Mouse (Mus musculus): ENCODE data around the gene Gm9918. TPM values are rescaled to one million over a fixed set of nuclear protein-coding genes. Genes with fewer than 3 reads are reported as not detected.

Gm9918 gene
- polyA plus RNA-seq, 1 experiment from 2014 or later: 1.1 TPM

- H3K27ac ChIP-seq: peak overlapping the region; percentile 99
- no peaks in the 10 kb centered on the region for H3K9me3 ChIP-seq
- no peaks in the 10 kb centered on the region for H3K27me3 ChIP-seq
- H3K9ac ChIP-seq: peak overlapping the region; percentile 33
- ATAC-seq (ENCODE audit: insufficient number of reproducible peaks, insufficient read depth, low FRiP score, low TSS enrichment): no peak; the same call in 1 of the 2 replicates
- H3K4me2 ChIP-seq (replicated peaks): peak overlapping the region; percentile 84
- peaks cover 55% of the 10 kb centered on the region for H3K4me1 ChIP-seq
- H3K36me3 ChIP-seq: 0 out of 2 replicates have a peak, but pooled peaks cover 2% of the 10 kb centered on the region
- H3K4me3 ChIP-seq: peak overlapping the region; percentile 73
- 4% methylated on average over 10 of the region's 11 CpGs for WGBS
These were observed 11.6 kb upstream of the Gm9918 start for GRCm38 (mm10) chr15:102258581-102259253.

- Histone ChIP-seq H3K9ac (no peak overlapping the region), H3K4me3 (no peak overlapping the region), H3K4me2 (replicated peaks) (no peak overlapping the region), H3K36me3 (no peaks in the 10 kb centered on the region), H3K4me1 (peaks cover 36% of the 10 kb centered on the region), H3K9me3 (no peaks in the 10 kb centered on the region), H3K27me3 (no peaks in the 10 kb centered on the region), H3K27ac (peak overlapping the region; percentile 48)
- peak; percentile 61; the same call in 1 of the 2 replicates for ATAC-seq (ENCODE audit: insufficient number of reproducible peaks, insufficient read depth, low FRiP score, low TSS enrichment)
- WGBS: 37% methylated on average over 7 of the region's 7 CpGs
These were observed 7.8 kb upstream of the Gm9918 start for GRCm38 (mm10) chr15:102262582-102262981.

- Histone ChIP-seq H3K9ac (no peak overlapping the region), H3K27ac (peak overlapping the region; percentile 48), H3K4me2 (replicated peaks) (no peak overlapping the region), H3K36me3 (no peaks in the 10 kb centered on the region), H3K4me1 (peaks cover 32% of the 10 kb centered on the region), H3K4me3 (no peak overlapping the region), H3K27me3 (no peaks in the 10 kb centered on the region), H3K9me3 (no peaks in the 10 kb centered on the region)
- 83% methylated on average over 2 of the region's 2 CpGs for WGBS
- no peak for ATAC-seq (ENCODE audit: insufficient number of reproducible peaks, insufficient read depth, low FRiP score, low TSS enrichment)
These were observed 7.3 kb upstream of the Gm9918 start for GRCm38 (mm10) chr15:102263037-102263436.

- Histone ChIP-seq H3K27me3 (no peaks in the 10 kb centered on the region), H3K4me2 (replicated peaks) (no peak overlapping the region), H3K4me3 (no peak overlapping the region), H3K27ac (no peak overlapping the region), H3K9ac (no peak overlapping the region), H3K9me3 (no peaks in the 10 kb centered on the region), H3K36me3 (no peaks in the 10 kb centered on the region), H3K4me1 (peaks cover 21% of the 10 kb centered on the region)
- WGBS: 89% methylated on average over 5 of the region's 5 CpGs
- ATAC-seq (ENCODE audit: insufficient number of reproducible peaks, insufficient read depth, low FRiP score, low TSS enrichment): no peak
These were observed 4.8 kb upstream of the Gm9918 start for GRCm38 (mm10) chr15:102265548-102265947.

GRCm38 (mm10) chr15:102271441-102271840 is 1.1 kb downstream of the Gm9918 start:
- peak overlapping the region; percentile 37; the same call in 1 of the 2 replicates for H3K27ac ChIP-seq
- no peaks in the 10 kb centered on the region for H3K27me3 ChIP-seq
- ATAC-seq (ENCODE audit: insufficient number of reproducible peaks, insufficient read depth, low FRiP score, low TSS enrichment): no peak
- H3K4me3 ChIP-seq: no peak overlapping the region
- peaks cover 20% of the 10 kb centered on the region for H3K4me1 ChIP-seq
- no peak overlapping the region for H3K9ac ChIP-seq
- WGBS: 34% methylated on average over 3 of the region's 3 CpGs
- peak overlapping the region; percentile 55 for H3K4me2 ChIP-seq (replicated peaks)
- H3K9me3 ChIP-seq: no peaks in the 10 kb centered on the region
- H3K36me3 ChIP-seq: no peaks in the 10 kb centered on the region

GRCm38 (mm10) chr15:102273982-102274716 is 3.8 kb downstream of the Gm9918 start:
- ATAC-seq (ENCODE audit: insufficient number of reproducible peaks, insufficient read depth, low FRiP score, low TSS enrichment): no peak
- Histone ChIP-seq H3K9ac (no peak overlapping the region), H3K4me2 (replicated peaks) (no peak overlapping the region), H3K36me3 (no peaks in the 10 kb centered on the region), H3K9me3 (no peaks in the 10 kb centered on the region), H3K4me3 (no peak overlapping the region), H3K27ac (no peak overlapping the region), H3K27me3 (no peaks in the 10 kb centered on the region), H3K4me1 (peaks cover 20% of the 10 kb centered on the region)
- WGBS: 73% methylated on average over 6 of the region's 6 CpGs

- H3K27ac ChIP-seq: peak overlapping the region; percentile 80
- peak overlapping the region; percentile 75 for H3K4me3 ChIP-seq
- no peak; the same call in 1 of the 2 replicates for ATAC-seq (ENCODE audit: insufficient number of reproducible peaks, insufficient read depth, low FRiP score, low TSS enrichment)
- no peaks in the 10 kb centered on the region for H3K9me3 ChIP-seq
- peak overlapping the region; percentile 70 for H3K4me2 ChIP-seq (replicated peaks)
- peaks cover 20% of the 10 kb centered on the region for H3K36me3 ChIP-seq
- no peaks in the 10 kb centered on the region for H3K27me3 ChIP-seq
- whole genome bisulfite sequencing: 28% methylated on average over 7 of the region's 7 CpGs
- H3K9ac ChIP-seq: peak overlapping the region; percentile 66
- peaks cover 9% of the 10 kb centered on the region for H3K4me1 ChIP-seq
These were observed 8.3 kb downstream of the Gm9918 start for GRCm38 (mm10) chr15:102278726-102279091.

GRCm38 (mm10) chr15:102279092-102279782 is 8.9 kb downstream of the Gm9918 start, which contains the start of gene Mfsd5:
Gene Mfsd5 (plus strand): TSS chr15:102279454.
- Histone ChIP-seq H3K9me3 (no peaks in the 10 kb centered on the region), H3K9ac (peak within 1 kb of the TSS; percentile 74), H3K4me1 (peaks cover 9% of the 10 kb centered on the region), H3K27me3 (no peaks in the 10 kb centered on the region), H3K36me3 (peaks cover 20% of the 10 kb centered on the region), H3K4me2 (replicated peaks) (peak within 1 kb of the TSS; percentile 70), H3K27ac (peak within 1 kb of the TSS; percentile 80), H3K4me3 (peak within 1 kb of the TSS; percentile 75)
- 1% methylated on average over 65 of the region's 65 CpGs for WGBS
- peak; percentile 93 for ATAC-seq (ENCODE audit: insufficient number of reproducible peaks, insufficient read depth, low FRiP score, low TSS enrichment)

- H3K4me1 ChIP-seq: peaks cover 9% of the 10 kb centered on the region
- peak overlapping the region; percentile 70 for H3K4me2 ChIP-seq (replicated peaks)
- peak overlapping the region; percentile 74 for H3K9ac ChIP-seq
- peak overlapping the region; percentile 80 for H3K27ac ChIP-seq
- H3K36me3 ChIP-seq: peaks cover 20% of the 10 kb centered on the region
- no peaks in the 10 kb centered on the region for H3K27me3 ChIP-seq
- peak overlapping the region; percentile 75 for H3K4me3 ChIP-seq
- no peaks in the 10 kb centered on the region for H3K9me3 ChIP-seq
- peak; percentile 5; the same call in 1 of the 2 replicates for ATAC-seq (ENCODE audit: insufficient number of reproducible peaks, insufficient read depth, low FRiP score, low TSS enrichment)
- WGBS: 28% methylated on average over 13 of the region's 13 CpGs
These were observed 9.6 kb downstream of the Gm9918 start for GRCm38 (mm10) chr15:102279783-102280520.

- no peak overlapping the region; the same call in 1 of the 2 replicates for H3K9ac ChIP-seq
- peak overlapping the region; percentile 80; the same call in 1 of the 2 replicates for H3K27ac ChIP-seq
- H3K36me3 ChIP-seq: peaks cover 20% of the 10 kb centered on the region
- no peaks in the 10 kb centered on the region for H3K27me3 ChIP-seq
- H3K9me3 ChIP-seq: no peaks in the 10 kb centered on the region
- H3K4me2 ChIP-seq (replicated peaks): peak overlapping the region; percentile 70
- no peak for ATAC-seq (ENCODE audit: insufficient number of reproducible peaks, insufficient read depth, low FRiP score, low TSS enrichment)
- H3K4me3 ChIP-seq: peak overlapping the region; percentile 75
- peaks cover 9% of the 10 kb centered on the region for H3K4me1 ChIP-seq
- 96% methylated on average over 19 of the region's 19 CpGs for WGBS
These were observed 10.3 kb downstream of the Gm9918 start for GRCm38 (mm10) chr15:102280623-102281022.
